ENCODE assay signal across 8 mouse cellular contexts in genomic region chr12:70131042-70131675, GRCm38 (mm10). TPM values are rescaled to one million over a fixed set of nuclear protein-coding genes. Genes with fewer than 3 reads are reported as not detected.
DNase-seq lines count a peak whose midpoint lies in the region; ATAC-seq and TF ChIP-seq lines count a peak whose summit lies in the region.

No protein-coding gene starts in this region.

- no peak overlapping the region for H3K27ac ChIP-seq in embryonic facial prominence, embryonic 14.5 days (replicated peaks; ENCODE audit: low read depth, low read length)
- no peak overlapping the region for H3K27ac ChIP-seq in small intestine, adult 2 months (ENCODE audit: insufficient read depth, low read depth, low read length)

- no peak for ATAC-seq in embryonic facial prominence, embryonic 14.5 days (ENCODE audit: low read depth)

- WGBS in embryonic facial prominence, embryonic 14.5 days = 30% methylated on average over 20 of the region's 20 CpGs
- 43% methylated on average over 20 of the region's 20 CpGs for WGBS in small intestine, adult 2 months

- peak overlapping the region; percentile 44 for H3K9ac ChIP-seq in embryonic facial prominence, embryonic 14.5 days (ENCODE audit: low read depth, low read length)

- peak overlapping the region; percentile 43 for H3K4me2 ChIP-seq in embryonic facial prominence, embryonic 14.5 days (ENCODE audit: low read depth, low read length)

- peak overlapping the region; percentile 25 for H3K4me3 ChIP-seq in embryonic facial prominence, embryonic 14.5 days (ENCODE audit: low read depth, low read length)
- peak overlapping the region; percentile 52 for H3K4me3 ChIP-seq in small intestine, adult 2 months (ENCODE audit: low read depth, low read length)

- TF ChIP-seq POLR2A in small intestine, adult 2 months (IDR thresholded peaks at IDR 0.05; ENCODE audit: low read depth, low read length) = no peak

- no peaks in the 10 kb centered on the region for H3K27me3 ChIP-seq in embryonic facial prominence, embryonic 14.5 days (replicated peaks; ENCODE audit: control insufficient read depth, insufficient read depth, low read length)
- no peaks in the 10 kb centered on the region for H3K27me3 ChIP-seq in small intestine, adult 2 months (ENCODE audit: control insufficient read depth, insufficient read depth, low read length)

- no peak for TF ChIP-seq CTCF in small intestine, adult 2 months (IDR thresholded peaks at IDR 0.05; ENCODE audit: extremely low read depth, insufficient read length, insufficient replicate concordance, low read depth, low read length)

- peak; percentile 49 to 52 for DNase-seq in layer of hippocampus, adult 18-20 months (ENCODE audit: low spot score in 2 of 2)
- DNase-seq in layer of hippocampus, adult 8-10 months (ENCODE audit: low spot score in 2 of 2) = no peak
- DNase-seq in cerebellum, adult 18-20 months = peak; percentile 42 to 48
- DNase-seq in embryonic facial prominence, embryonic 14.5 days (ENCODE audit: low spot score) = peak; percentile 81
- peak; percentile 35 to 55 for DNase-seq in layer of hippocampus, postnatal 14 days (ENCODE audit: low spot score in 2 of 2)
- no peak for DNase-seq in urinary bladder, postnatal 25 days (ENCODE audit: low spot score)
- DNase-seq in spleen, postnatal 10 days (ENCODE audit: low spot score in 2 of 2) = no peak

- no peaks in the 10 kb centered on the region for H3K36me3 ChIP-seq in embryonic facial prominence, embryonic 14.5 days (ENCODE audit: control insufficient read depth, insufficient read depth, low read length)
- H3K36me3 ChIP-seq in small intestine, adult 2 months (ENCODE audit: control insufficient read depth, insufficient read depth, low read length) = no peaks in the 10 kb centered on the region

- H3K9me3 ChIP-seq in embryonic facial prominence, embryonic 14.5 days (ENCODE audit: control insufficient read depth, low read length) = no peaks in the 10 kb centered on the region

- H3K4me1 ChIP-seq in embryonic facial prominence, embryonic 14.5 days (ENCODE audit: control insufficient read depth, insufficient read depth, low read length) = no peaks in the 10 kb centered on the region
- peaks cover 4% of the 10 kb centered on the region; the same call in 1 of the 2 replicates for H3K4me1 ChIP-seq in small intestine, adult 2 months (ENCODE audit: control insufficient read depth, insufficient read depth, insufficient read length, low read length)

RNA-seq across cellular contexts. Expression of gene Nin, which starts 17.6 kb away (rescaled TPM):
- 10 to 100 TPM; 62.4 to 69.6 TPM for total RNA-seq in layer of hippocampus, adult 18-20 months (2021)
- total RNA-seq in layer of hippocampus, adult 8-10 months (2022) = 10 to 100 TPM; 58.1 to 82.5 (median 66.6) TPM
- polyA plus RNA-seq in embryonic facial prominence, embryonic 14.5 days (2014; fragmentation: Nextera tagmentation; extraction: Ambion mirVana) = 17.0 and 19.2 TPM in 2 replicates
- total RNA-seq in layer of hippocampus, postnatal 14 days (2021) = 10 to 100 TPM; 55.1 to 55.9 TPM
- 1.2 and 4.0 TPM in 2 replicates for polyA plus RNA-seq in small intestine, adult 2 months (2012; rRNA removed)

RNA-seq across cellular contexts. Expression of gene Abhd12b, which starts 22.8 kb away (rescaled TPM):
- not detected for total RNA-seq in layer of hippocampus, adult 18-20 months (2021)
- total RNA-seq in layer of hippocampus, adult 8-10 months (2022) = not detected
- polyA plus RNA-seq in embryonic facial prominence, embryonic 14.5 days (2014; fragmentation: Nextera tagmentation; extraction: Ambion mirVana) = 0.17 and 0.39 TPM in 2 replicates
- not detected for total RNA-seq in layer of hippocampus, postnatal 14 days (2021)
- not detected in 2 replicates for polyA plus RNA-seq in small intestine, adult 2 months (2012; rRNA removed)

Comparison
In these comparisons a context has a peak if more than half of its experiments do, and no peak if none do; other contexts are left out.
1. DNase-seq: peak in layer of hippocampus, adult 18-20 months (2 of 2), cerebellum, adult 18-20 months (2 of 2), embryonic facial prominence, embryonic 14.5 days (single experiment) and layer of hippocampus, postnatal 14 days (2 of 2); none in layer of hippocampus, adult 8-10 months (0 of 2), urinary bladder, postnatal 25 days (single experiment) and spleen, postnatal 10 days (0 of 2).